Mouse (Mus musculus): ENCODE results near the gene Capn11. TPM values are rescaled to one million over a fixed set of nuclear protein-coding genes. Genes with fewer than 3 reads are reported as not detected.

The Capn11 gene
- total RNA-seq, 2 experiments from 2014 or later = not detected

DNA sequence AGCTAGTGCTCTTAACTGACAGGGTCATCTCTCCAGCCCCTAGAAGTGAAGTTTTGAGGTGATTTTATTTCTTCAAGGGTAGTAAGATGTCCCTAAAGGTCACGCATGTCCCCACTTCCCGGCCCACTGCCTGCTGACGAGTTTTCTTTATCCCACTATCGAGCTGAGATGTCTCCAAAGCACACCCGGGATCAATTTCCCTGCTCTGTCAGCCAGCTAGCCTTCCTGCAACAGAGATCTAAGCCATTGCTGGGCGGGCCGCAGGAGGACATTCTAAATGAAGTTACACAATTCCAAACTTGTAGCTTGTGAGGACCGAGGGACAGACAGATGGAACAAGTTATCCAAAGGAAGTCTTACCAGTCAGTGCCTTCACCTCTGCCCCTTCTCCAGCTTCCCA is 58.9 kb downstream of the Capn11 start:
- no peak for DNase-seq
- intact Hi-C loops (cut with DNase I) = no loop called here

DNA sequence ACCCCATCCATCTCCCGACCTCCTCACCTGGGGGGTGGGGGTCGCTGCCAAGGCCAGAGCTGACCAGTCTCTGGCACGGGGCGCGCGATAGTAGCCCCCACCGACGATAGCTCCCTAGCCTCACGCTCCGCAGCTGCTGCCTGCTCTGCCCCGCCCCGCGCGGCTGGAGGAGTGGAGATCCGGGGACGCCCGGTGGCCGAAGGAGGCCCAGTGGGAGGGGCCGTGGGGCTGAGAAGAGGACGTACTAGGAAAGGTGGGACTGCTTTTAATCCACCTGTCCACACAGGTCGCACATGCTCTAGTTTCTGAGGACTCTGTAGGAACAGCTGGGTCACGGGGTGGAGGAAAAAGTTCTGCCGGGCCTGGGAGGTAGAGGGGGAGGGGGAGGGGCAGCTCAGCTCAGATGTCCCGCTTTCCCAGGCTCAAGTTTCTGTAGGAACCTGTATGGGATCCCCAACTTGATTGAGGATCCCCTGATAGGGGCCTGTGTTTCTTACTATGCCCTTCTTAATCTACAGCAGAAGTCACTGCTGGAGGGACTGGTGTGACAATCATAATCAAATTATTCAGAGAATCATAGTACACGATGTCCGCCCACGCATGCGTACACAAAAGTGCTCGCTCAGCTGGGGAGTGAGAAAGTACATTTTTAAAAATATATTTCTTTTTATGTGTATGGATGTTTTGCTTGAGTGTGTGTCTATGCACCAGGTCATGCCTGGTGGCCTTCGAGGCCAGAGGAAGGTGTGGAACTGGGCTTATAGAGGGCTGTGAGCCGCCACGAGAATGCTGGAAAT is 59.5 kb downstream of the Capn11 start, which contains the start of gene Slc29a1:
Slc29a1 (minus strand) TSS at position 161 of the 797 bp plus-strand sequence.
- DNase-seq = peak; percentile 66 to 69
- intact Hi-C loops (cut with DNase I) = no loop called here

DNA sequence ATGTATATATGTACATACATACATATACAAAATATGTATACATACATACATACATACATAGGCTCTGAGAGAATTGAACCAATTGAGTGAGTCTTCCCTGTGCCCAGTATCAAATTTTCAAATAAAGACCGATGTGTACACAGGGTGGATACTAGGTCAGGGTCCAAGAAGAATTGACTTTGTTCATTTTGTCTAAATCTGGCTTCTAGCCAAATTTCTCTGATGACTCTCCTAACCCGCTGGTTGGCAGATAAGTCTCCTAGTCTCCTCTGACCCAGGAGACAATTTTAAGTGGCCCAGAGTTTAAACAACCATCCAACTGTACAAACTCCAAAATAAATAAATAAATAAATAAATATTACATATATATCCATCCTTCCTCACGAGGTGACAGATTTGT is 60.2 kb downstream of the Capn11 start:
- intact Hi-C loops (cut with DNase I) = no loop called here

DNA sequence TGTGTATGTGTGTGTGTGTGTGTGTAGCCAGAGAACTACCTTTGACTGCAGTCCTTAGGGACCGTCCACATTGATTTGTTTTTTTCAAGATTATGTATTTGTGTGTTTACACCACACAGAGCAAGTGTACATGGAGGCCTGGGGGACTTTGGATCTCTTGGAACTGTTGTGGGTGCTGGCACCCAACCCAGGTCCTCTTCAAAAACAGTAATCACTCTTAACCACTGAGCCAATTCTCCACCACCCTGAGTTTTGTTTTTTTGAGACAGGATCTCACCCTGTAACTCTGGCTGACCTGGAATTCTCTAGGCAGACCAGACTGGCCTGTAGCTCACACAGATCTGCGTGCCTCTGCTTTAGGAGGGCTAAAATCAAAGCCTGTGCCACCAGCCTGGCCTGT is 60.7 kb downstream of the Capn11 start:
- intact Hi-C loops (cut with DNase I) = no loop called here
- no peak for DNase-seq

More for the DNA sequence above, 60.2 kb downstream of the Capn11 start:
- DNase-seq = no peak

DNA sequence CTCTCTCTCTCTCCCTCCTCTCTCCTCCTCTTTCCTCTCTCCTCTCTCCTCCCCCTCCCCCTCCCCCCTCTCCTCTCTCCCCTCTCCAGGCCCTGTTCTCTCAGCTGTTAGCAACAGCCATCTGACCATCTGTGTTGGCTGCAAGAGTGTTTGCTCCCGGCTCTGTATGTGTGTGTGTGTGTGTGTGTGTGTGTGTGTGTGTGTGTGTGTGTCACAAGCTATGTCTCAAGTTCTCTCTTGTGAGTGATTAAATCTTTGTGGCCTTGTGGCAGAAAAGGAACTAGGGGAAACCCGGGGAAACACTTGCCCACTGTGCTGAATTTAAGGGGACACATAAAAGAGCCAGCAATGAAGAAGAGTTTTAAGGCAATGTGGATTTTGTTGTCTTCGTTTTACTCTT is 61.3 kb downstream of the Capn11 start:
- intact Hi-C loops (cut with DNase I) = no loop called here
- peak in 1 of 2 experiments; percentile 57 for DNase-seq

DNA sequence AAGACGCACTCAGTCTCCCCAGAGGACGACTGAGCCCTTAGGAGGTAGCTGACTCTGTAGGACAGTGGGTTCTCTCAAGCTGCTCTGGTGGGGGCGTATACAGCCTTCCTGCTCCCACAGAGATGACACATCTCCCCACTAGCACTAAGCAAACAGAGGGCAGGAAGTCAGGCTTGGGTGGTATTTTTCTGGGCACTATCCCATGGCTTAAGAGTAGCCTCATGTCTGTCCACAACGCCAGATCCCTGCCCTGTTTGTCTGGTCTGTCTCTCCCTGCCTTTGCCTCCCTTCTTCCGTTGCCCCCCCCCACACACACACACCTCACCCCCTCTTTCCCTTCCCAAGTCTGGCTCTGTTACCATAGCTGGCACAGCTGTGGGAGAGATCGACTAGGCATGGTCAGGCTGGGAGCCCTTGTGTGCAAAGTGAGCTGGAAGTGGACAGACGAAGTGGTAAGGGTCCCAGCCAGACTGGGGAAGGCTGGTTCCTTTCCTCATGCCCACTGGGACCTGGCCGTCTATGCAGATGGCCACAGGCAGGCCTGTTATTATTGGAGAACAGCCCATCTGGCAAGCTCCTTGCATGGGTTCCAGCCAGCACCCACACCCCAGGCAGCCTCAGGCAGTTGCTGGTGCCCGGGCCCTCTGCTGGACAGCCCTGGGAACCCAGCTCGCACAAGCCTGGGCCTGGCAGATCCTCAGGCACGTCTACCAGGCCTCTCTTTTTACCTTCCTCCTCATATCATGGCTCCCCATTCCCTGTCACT is 62.3 kb downstream of the Capn11 start:
- intact Hi-C loops (cut with DNase I) = no loop called here
- peak; percentile 80 to 85 for DNase-seq

DNA sequence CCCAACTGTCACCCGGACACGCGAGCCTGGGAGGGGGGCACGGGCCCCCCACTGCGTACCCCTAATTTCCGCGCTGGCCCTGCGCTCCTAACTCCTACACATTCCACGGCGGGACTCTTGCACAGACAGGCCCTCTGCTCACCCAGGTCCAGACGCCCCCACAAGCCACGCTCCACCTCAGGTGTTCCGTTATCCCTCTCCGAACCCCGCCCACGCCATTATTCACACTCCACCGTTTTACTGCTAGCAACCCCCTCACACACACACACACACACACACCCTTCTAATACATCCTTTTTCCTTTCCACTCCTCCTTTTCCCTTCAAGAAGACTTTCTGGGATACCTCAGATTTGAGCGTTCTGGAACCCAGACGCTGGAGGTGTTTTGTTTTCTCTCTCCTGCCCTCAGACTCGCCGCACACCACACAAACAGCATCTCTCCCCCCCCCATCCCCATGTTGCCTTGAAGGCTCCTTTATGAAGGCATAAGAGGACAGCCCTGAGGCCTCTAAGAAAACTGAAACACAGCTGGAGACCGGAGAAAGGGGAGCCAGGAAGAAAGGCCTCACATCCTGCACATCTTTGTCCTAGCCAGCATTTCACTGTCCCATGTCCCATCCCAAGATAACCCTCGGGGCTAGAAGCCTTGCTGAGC is 63.3 kb downstream of the Capn11 start:
- DNase-seq = peak in 1 of 2 experiments; percentile 38
- intact Hi-C loops (cut with DNase I) = no loop called here

DNA sequence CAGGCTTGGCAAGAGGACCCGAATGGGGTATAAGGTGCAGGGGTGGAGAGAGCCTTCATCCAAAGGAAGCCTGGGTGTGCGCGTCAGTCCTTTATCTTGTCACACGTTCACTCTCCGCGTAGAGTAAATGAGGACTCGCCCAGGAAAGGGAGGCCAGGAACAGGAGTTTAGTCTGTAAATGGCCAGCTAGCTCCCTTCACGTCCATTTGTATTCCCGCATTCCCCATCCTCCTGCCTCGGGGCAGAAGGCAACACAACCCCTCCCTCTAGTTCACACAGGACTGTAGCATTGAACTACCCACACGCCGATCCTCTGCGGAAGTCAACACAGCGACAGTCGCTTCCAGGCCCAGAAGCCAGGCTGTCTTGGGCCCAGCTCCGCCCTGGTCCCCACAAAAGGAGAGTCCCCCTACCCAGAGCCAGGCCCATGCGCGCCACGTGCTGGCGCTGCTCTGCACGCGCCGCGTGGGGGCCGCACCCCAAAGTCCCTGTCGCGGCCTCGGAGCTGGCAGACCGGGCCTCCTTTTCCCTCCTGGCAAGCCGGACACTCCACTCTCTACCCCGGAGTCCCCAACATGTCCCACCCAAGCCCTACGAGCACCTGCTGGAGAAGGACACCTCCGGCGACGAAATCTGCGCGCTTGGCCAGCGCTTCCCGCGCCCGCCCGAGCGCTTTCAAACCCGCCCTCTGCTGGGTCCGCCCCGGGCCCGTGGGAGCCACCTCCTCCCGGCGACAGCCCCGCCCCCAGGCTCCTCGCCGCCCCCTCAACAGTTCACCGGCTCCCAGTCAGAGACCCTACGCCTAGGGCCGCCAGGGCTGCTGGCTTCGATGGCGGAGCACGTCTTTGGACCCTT is 64.0 kb downstream of the Capn11 start:
- peak; percentile 83 to 87 for DNase-seq
- intact Hi-C loops (cut with DNase I) = no loop called here

DNA sequence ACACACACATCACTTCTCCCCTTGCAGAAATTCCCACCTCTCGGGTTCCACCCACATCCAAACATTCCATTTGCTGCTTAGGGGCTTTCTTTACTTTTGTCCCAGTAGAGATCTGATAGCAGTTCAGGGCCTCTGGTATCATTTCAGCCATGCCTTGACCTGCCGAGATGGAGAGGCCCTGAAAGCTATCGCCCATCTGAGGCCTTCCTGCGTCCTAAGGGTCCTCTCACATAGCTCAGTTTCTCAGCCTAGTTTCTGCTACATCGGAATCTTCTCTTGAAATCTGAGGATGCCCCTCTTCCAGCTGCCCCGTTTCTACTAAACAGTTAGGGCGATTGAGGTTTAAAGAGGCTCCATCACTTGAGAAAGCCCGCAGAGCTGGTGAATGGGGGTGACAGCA is 64.9 kb downstream of the Capn11 start:
- no peak for DNase-seq
- intact Hi-C loops (cut with DNase I) = no loop called here

DNA sequence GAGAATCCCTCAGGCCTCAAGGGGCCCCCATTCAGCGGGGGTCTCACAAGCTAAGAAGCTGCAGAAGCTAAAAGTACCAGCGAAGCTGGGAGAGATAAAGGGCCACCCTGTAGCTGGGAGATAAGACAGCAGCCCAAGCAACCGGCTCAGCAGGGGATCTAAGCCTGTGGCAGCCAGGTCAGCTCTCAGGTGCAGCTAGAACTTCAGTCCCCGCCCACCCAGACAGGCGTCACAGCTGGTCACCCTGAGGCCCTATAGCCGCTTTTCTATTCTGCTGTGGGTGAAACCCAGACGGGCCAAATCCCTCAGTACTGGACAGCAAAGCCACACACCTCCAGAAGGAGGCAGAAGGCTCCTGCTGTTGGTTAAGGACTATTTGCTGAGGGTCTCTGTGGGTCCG is 65.6 kb downstream of the Capn11 start:
- no peak for DNase-seq
- intact Hi-C loops (cut with DNase I) = no loop called here

DNA sequence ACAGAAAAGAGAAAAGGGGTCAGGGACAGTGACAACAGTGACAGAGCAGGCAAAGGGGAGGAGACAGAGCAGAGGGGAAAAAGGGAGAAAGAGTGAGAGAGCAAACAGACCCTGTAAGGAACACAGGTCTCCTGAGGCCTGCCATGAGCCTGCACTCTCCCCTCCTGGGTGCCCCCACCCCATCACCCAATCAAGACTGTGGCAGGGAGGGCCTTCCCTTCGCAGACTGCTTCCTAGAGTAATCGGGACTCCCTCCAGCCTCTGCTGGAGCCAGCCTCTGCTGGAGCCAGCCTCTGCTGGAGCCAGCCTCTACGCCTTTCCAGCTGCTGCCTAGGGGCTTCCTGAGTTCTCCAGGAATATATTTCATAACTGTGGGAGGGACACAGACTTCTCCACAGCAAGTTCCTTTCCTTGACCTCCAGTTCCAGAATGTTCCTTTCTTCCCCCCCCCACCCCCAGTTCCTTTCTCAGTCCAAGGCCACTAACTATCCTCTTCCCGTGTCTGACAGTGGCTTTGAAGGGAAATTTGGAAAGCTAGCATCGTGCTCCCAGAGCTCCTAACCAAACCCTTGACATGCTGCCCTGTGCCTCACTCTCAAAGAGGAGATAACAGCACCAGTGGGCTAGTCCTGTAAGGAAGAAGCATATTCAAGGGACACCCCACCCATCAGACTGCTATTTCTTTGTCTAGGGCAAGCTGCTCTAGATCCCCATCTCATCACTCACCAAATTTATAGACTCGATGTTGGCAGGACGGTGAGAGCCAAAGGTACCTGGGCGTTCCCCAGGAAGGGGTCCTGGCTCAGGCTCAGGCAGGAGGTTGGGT is 66.3 kb downstream of the Capn11 start:
- peak; percentile 67 to 78 for DNase-seq
- intact Hi-C loops (cut with DNase I) = no loop called here

DNA sequence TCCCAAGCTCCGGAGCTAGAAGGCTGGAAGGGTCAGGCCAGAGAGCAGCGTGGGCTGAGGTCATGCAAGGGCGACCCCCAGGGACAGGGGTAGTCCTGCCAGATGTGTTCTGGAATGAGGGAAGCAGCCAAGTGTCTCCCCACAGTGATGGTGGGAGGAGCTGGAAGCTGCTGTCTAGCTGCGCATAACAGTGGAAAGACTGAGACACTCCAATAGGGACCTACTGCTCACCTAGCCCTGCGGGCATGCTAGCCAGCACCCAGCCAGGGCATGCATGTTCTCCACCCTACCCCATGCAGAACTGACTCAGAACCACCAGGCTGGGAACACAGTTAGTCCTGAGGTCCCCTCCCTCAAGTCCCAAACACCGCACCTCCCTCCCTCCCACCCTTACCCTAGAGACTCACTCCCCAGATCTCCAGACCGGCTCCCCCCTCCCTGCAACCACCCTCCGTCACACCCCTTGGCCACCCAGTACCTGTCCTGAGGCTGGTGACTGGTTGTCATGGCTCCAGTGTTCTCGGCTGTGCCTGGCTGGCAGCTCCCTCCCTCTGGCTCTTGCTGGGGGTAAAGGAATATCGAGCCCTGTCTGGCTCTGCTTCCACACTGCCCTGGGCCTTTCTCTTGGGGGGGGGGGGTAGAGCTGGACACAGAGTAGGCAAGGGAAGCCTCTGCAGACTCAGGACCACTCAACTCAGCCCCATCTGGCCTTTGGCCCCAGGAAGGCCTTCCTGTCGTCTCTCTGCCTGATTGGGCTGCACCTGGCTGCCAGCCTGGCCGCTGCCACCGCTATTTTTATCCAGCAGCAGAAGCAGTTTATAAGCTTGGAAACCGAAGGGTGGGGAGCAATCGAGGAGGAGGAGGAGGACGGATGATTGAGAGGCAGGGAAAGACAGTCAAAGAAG is 67.2 kb downstream of the Capn11 start:
- peak; percentile 69 to 77 for DNase-seq
- intact Hi-C loops (cut with DNase I) = no loop called here

DNA sequence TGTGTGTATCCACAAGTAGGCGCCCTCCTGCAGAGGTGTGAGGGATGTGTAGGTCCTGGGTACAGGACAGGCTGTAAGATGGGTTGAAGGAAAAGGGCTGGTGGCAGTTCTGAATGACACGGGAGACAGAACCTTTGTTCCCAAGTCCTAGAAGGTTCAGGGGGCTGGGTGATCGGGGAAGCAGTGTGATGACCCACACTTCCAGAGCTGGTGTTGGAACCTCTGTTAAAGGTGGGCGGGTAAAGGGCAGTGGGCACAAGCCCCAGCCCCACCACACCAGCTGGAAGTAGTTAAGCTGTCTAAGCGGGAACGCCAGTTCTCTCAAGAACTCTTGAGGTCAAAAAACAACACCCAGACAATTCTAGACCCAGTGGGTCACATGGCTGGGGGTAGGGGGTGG is 68.7 kb downstream of the Capn11 start:
- intact Hi-C loops (cut with DNase I) = no loop called here
- no peak for DNase-seq

DNA sequence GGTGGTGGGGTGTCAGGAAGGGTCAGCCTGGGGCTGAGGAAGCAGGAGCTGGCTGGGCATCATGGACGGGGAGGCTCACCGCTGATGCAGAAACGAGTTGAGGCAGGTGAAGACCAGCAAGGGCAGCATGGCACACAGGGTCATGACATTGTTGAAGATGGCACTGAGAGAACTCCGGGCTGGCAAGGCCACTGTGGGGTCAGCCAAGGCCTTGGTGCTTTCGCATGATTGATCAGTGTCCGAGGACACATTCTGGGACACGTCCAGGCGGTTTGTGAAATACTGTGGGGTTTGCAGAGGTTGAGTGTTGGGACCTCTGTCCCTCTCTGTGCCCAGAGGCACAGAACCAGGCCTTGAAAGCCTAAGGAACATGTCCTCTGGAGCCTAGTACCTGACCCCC is 69.3 kb downstream of the Capn11 start:
- no peak for DNase-seq

DNA sequence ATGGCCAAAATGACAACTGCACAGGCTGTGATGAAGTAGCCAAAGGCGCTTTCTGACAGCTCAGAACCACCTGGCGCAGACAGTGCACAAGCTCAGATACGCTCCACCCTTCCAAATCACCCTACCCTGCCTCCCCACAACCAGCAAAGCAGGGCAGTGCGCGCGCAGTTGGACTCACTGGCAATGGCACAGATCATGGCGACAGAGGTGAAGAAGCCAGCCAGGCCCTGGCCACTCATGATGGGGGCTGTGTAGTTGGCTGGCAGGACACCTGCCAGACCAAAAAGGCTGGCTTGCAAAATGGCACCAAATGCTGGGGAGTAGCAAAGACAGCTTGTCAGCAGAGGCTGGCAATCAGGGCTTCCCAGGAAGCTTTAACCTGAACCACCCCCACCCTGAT is 69.9 kb downstream of the Capn11 start:
- intact Hi-C loops (cut with DNase I) = loop anchor here (10.0 kb wide), 1 partner anchor 446 kb away; the partner anchor contains the start of gene Vegfa
- DNase-seq = no peak

More for the DNA sequence above, 69.3 kb downstream of the Capn11 start:
- intact Hi-C loops (cut with DNase I) = loop anchor here (10.0 kb wide), 1 partner anchor 445 kb away; the partner anchor contains the start of gene Vegfa

DNA sequence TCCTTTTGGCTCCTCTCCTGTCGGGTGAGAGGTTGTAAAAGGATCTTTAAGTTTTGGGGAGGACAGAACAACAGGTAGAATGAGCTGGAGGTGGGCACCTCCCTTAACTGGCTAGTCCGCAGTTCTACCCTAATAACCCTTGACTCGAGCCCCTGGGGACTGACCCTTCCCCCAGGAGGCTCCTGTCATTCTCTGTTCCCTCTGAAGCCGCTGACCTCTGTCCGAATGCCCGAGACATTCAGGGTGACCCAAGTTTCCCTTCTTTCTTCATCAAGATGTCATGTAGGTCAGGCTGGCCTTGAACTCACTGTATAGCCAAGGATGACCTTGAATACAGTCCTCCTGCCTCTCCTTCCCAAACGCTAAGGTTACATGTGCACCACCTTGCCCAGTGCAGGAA is 70.8 kb downstream of the Capn11 start:
- intact Hi-C loops (cut with DNase I) = loop anchor here (10.0 kb wide), 1 partner anchor 446 kb away; the partner anchor contains the start of gene Vegfa
- DNase-seq = no peak

DNA sequence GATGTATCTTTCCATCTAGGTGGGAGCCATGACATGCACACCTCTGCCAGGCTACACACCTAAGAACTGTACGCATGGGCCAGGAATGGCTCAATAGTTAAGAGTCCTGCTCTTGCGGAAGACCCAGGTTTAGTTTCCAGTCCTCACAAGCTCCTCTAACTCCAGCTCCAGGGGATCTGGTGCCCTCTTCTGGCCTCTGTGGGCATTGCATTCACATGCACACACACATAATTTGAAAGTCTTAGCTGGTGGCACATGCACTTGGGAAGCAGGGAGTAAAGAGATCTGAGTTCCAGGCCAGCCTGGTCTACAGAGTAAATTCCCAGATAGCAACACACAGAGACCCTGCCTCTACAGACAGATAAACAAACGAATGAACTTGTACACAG is 72.7 kb downstream of the Capn11 start:
- intact Hi-C loops (cut with DNase I) = loop anchor here (10.0 kb wide), 1 partner anchor 448 kb away; the partner anchor contains the start of gene Vegfa
- DNase-seq = no peak
